Mouse (Mus musculus) spleen, adult 12 weeks (tissue): ENCODE measurements around the gene Gm47429.
A peak's percentile ranks its signal among the peaks of the same experiment; 100 is the strongest.
"Not testable (repeated sequence)": the region's sequence is repeated elsewhere in the genome, so short reads cannot be mapped to it uniquely, and the experiment has no call there.

Source experiments
- DNase-seq: peaks from one replicate; pipeline ENCODE4 v3.0.0; 2022; ENCODE audit warnings: low spot score

The Gm47429 gene

GRCm38 (mm10) chr13:50443812-50444211, at the start of gene Gm47429:
Gene Gm47429, minus strand, starts transcription at chr13:50443912.
- DNase-seq, result no peak

- DNase-seq, result not testable (repeated sequence)
Observed at GRCm38 (mm10) chr13:50488510-50488909, 44.8 kb upstream of the Gm47429 start.

GRCm38 (mm10) chr13:50467007-50467406, 23.3 kb upstream of the Gm47429 start, which contains the start of gene Nutm2:
Gene Nutm2, plus strand, starts transcription at chr13:50467307.
- no peak for DNase-seq

- no peak for DNase-seq
Observed at GRCm38 (mm10) chr13:50464621-50465562, 21.2 kb upstream of the Gm47429 start.

GRCm38 (mm10) chr13:50460433-50460832, 16.7 kb upstream of the Gm47429 start:
- DNase-seq, result not testable (repeated sequence)

- no peak for DNase-seq
Observed at GRCm38 (mm10) chr13:50453426-50453825, 9.7 kb upstream of the Gm47429 start.

GRCm38 (mm10) chr13:50452266-50452665, 8.6 kb upstream of the Gm47429 start:
- DNase-seq, result not testable (repeated sequence)

- DNase-seq, result no peak
Observed at GRCm38 (mm10) chr13:50445261-50445660, 1.5 kb upstream of the Gm47429 start.

- DNase-seq, result no peak
Observed at GRCm38 (mm10) chr13:50426686-50427085, 17.0 kb downstream of the Gm47429 start.

- no peak for DNase-seq
Observed at GRCm38 (mm10) chr13:50424517-50424916, 19.2 kb downstream of the Gm47429 start.

- DNase-seq, result no peak
Observed at GRCm38 (mm10) chr13:50423625-50424209, 20.0 kb downstream of the Gm47429 start.

GRCm38 (mm10) chr13:50418421-50418820, 25.3 kb downstream of the Gm47429 start:
- no peak for DNase-seq

- peak; percentile 14 for DNase-seq
Observed at GRCm38 (mm10) chr13:50417389-50418183, 26.1 kb downstream of the Gm47429 start, which contains the start of gene Fbxw17. Gene Fbxw17, plus strand, starts transcription at chr13:50417864.
